Mouse (Mus musculus): ENCODE data around the gene 1600002K03Rik. TPM values are rescaled to one million over a fixed set of nuclear protein-coding genes. Genes with fewer than 3 reads are reported as not detected.

1600002K03Rik gene
- polyA plus RNA-seq, 1 experiment from 2014 or later, result 10.4 TPM

- Histone ChIP-seq H3K27me3 (replicated peaks) (no peaks in the 10 kb centered on the region), H3K9ac (peak overlapping the region; percentile 100), H3K9me3 (no peaks in the 10 kb centered on the region), H3K36me3 (peaks cover 72% of the 10 kb centered on the region), H3K4me3 (peak overlapping the region; percentile 95), H3K27ac (replicated peaks) (peak overlapping the region; percentile 99), H3K4me2 (peak overlapping the region; percentile 93), H3K4me1 (peaks cover 66% of the 10 kb centered on the region)
- peak; percentile 30; the same call in 1 of the 2 replicates for ATAC-seq (ENCODE audit: extremely low read depth, insufficient number of reproducible peaks, low FRiP score, low TSS enrichment)
- 1% methylated on average over 57 of the region's 57 CpGs for WGBS
Observed at GRCm38 (mm10) chr10:80148610-80149290, 24.0 kb upstream of the 1600002K03Rik start.

DNA sequence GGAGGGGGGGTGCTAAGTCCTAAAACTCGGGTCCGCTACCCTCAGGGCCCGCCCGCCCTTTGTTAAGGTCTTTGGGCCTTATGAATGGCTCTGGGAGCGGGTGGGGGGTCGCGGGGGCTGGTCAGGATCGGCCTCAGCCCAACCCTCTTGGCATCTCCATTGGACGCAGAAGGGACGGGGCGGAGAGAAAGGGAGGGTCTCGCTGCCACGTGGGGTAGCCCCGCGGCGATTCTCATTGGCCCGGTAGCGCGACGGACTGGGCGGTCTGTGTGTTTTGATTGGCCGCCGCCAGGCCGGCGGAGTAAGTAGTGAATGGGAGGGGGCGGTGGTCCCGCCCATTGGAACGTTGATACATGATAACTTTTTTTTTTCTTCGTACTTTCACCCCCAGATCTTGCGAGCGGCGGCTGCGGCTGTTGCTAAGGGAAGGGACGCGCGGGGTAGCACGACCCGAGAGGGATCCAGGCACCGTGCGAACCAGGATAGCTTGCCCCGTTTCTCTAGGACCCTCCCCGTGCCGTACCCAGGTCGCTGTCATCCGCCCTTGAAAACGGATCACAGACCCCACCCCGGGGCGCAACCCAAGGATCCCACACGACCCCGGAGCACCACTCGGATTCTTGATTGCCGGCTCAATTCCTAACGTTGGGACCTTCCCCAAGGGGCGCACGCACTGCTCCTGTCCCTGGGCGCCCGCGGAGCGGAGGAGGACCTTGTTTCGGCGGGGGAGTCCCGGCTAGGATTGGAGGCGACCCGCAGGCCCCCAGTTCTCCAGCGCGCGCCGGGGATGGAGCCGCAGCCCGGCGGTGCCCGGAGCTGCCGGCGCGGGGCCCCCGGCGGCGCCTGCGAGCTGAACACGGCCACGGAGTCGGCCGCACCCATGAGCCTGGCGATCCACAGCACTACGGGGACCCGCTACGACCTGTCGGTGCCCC is 23.2 kb upstream of the 1600002K03Rik start:
- Histone ChIP-seq H3K9me3 (no peaks in the 10 kb centered on the region), H3K9ac (peak overlapping the region; percentile 100), H3K4me1 (peaks cover 66% of the 10 kb centered on the region), H3K27me3 (replicated peaks) (no peaks in the 10 kb centered on the region), H3K4me2 (peak overlapping the region; percentile 93), H3K27ac (replicated peaks) (peak overlapping the region; percentile 99), H3K4me3 (peak overlapping the region; percentile 95), H3K36me3 (peaks cover 72% of the 10 kb centered on the region)
- peak; percentile 69 for ATAC-seq (ENCODE audit: extremely low read depth, insufficient number of reproducible peaks, low FRiP score, low TSS enrichment)
- WGBS, result under 1% methylated on average over 88 of the region's 88 CpGs

- no peak for ATAC-seq (ENCODE audit: extremely low read depth, insufficient number of reproducible peaks, low FRiP score, low TSS enrichment)
- Histone ChIP-seq H3K27me3 (replicated peaks) (no peaks in the 10 kb centered on the region), H3K4me2 (peak overlapping the region; percentile 93), H3K36me3 (peaks cover 72% of the 10 kb centered on the region), H3K9ac (peak overlapping the region; percentile 100), H3K4me3 (peak overlapping the region; percentile 95), H3K4me1 (peaks cover 66% of the 10 kb centered on the region), H3K27ac (replicated peaks) (peak overlapping the region; percentile 99), H3K9me3 (no peaks in the 10 kb centered on the region)
- under 1% methylated on average over 61 of the region's 71 CpGs for WGBS
Observed at GRCm38 (mm10) chr10:80150226-80151210, 22.2 kb upstream of the 1600002K03Rik start.

- Histone ChIP-seq H3K4me2 (peak overlapping the region; percentile 93), H3K36me3 (peaks cover 72% of the 10 kb centered on the region), H3K27ac (replicated peaks) (peak overlapping the region; percentile 99), H3K9me3 (no peaks in the 10 kb centered on the region), H3K9ac (peak overlapping the region; percentile 100), H3K4me1 (peaks cover 66% of the 10 kb centered on the region), H3K4me3 (peak overlapping the region; percentile 95), H3K27me3 (replicated peaks) (no peaks in the 10 kb centered on the region)
- no peak for ATAC-seq (ENCODE audit: extremely low read depth, insufficient number of reproducible peaks, low FRiP score, low TSS enrichment)
- 2% methylated on average over 25 of the region's 26 CpGs for WGBS
Observed at GRCm38 (mm10) chr10:80151211-80152034, 21.3 kb upstream of the 1600002K03Rik start.

GRCm38 (mm10) chr10:80152071-80152872 is 20.5 kb upstream of the 1600002K03Rik start:
- Histone ChIP-seq H3K4me1 (peaks cover 66% of the 10 kb centered on the region), H3K27ac (replicated peaks) (peak overlapping the region; percentile 99), H3K9me3 (no peaks in the 10 kb centered on the region), H3K36me3 (peaks cover 74% of the 10 kb centered on the region), H3K4me3 (peak overlapping the region; percentile 95), H3K27me3 (replicated peaks) (no peaks in the 10 kb centered on the region), H3K4me2 (peak overlapping the region; percentile 93), H3K9ac (peak overlapping the region; percentile 100)
- ATAC-seq (ENCODE audit: extremely low read depth, insufficient number of reproducible peaks, low FRiP score, low TSS enrichment), result no peak
- WGBS, result 13% methylated on average over 15 of the region's 15 CpGs

- ATAC-seq (ENCODE audit: extremely low read depth, insufficient number of reproducible peaks, low FRiP score, low TSS enrichment), result no peak
- Histone ChIP-seq H3K9me3 (no peaks in the 10 kb centered on the region), H3K36me3 (peaks cover 80% of the 10 kb centered on the region), H3K9ac (peak overlapping the region; percentile 100), H3K4me3 (peak overlapping the region; percentile 95), H3K27me3 (replicated peaks) (no peaks in the 10 kb centered on the region), H3K27ac (replicated peaks) (peak overlapping the region; percentile 99), H3K4me1 (peaks cover 66% of the 10 kb centered on the region), H3K4me2 (peak overlapping the region; percentile 93)
- WGBS, result 27% methylated on average over 3 of the region's 3 CpGs
Observed at GRCm38 (mm10) chr10:80152873-80153260, 19.9 kb upstream of the 1600002K03Rik start.

DNA sequence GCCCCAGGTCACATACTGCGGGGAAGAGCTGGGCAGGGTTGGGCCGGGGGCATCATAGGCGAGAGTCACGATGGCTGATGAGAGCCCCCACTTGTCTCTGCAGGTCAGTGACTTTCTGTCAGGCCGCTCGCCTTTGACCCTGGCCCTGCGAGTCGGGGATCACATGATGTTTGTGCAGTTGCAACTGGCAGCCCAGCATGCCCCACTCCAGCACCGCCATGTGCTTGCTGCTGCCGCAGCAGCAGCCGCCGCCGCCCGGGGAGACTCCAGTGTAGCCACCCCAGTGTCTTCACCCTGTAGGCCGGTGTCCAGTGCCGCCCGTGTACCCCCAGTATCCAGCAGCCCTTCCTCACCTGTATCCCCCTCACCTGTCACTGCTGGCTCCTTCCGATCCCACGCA is 19.0 kb upstream of the 1600002K03Rik start:
- H3K4me3 ChIP-seq, result peak overlapping the region; percentile 95
- no peaks in the 10 kb centered on the region for H3K9me3 ChIP-seq
- no peak for ATAC-seq (ENCODE audit: extremely low read depth, insufficient number of reproducible peaks, low FRiP score, low TSS enrichment)
- 85% methylated on average over 19 of the region's 19 CpGs for WGBS
- H3K4me2 ChIP-seq, result peak overlapping the region; percentile 93; the same call in 1 of the 2 replicates
- H3K4me1 ChIP-seq, result peaks cover 73% of the 10 kb centered on the region
- peaks cover 80% of the 10 kb centered on the region for H3K36me3 ChIP-seq
- H3K27me3 ChIP-seq (replicated peaks), result no peaks in the 10 kb centered on the region
- peak overlapping the region; percentile 100 for H3K9ac ChIP-seq
- peak overlapping the region; percentile 99 for H3K27ac ChIP-seq (replicated peaks)

DNA sequence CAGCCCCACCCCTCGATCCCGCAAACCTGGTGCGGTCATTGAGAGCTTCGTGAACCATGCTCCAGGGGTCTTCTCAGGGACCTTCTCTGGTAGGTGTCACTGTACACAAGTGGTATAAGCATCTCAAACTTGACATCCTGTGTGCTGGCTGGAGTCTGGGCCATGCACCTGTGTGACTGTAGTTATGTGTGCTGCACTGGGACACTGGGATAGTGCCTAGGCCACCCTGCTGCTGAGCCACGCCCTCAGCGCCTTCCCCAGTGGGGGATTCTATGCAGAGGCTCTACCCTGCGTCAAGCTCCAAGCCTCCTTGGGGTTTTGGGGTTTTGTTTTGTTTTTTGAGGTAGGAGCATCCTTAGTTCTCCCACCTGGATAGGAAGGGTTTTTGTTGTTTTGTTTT is 18.4 kb upstream of the 1600002K03Rik start:
- Histone ChIP-seq H3K27me3 (replicated peaks) (no peaks in the 10 kb centered on the region), H3K36me3 (peaks cover 80% of the 10 kb centered on the region), H3K4me2 (no peak overlapping the region), H3K9me3 (no peaks in the 10 kb centered on the region), H3K4me1 (peaks cover 79% of the 10 kb centered on the region), H3K4me3 (peak overlapping the region; percentile 1; the same call in 1 of the 2 replicates), H3K9ac (peak overlapping the region; percentile 28; the same call in 1 of the 2 replicates), H3K27ac (replicated peaks) (0 out of 2 replicates have a peak overlapping the region, but pooled peaks have one; percentile 98)
- 83% methylated on average over 7 of the region's 7 CpGs for WGBS
- no peak for ATAC-seq (ENCODE audit: extremely low read depth, insufficient number of reproducible peaks, low FRiP score, low TSS enrichment)

DNA sequence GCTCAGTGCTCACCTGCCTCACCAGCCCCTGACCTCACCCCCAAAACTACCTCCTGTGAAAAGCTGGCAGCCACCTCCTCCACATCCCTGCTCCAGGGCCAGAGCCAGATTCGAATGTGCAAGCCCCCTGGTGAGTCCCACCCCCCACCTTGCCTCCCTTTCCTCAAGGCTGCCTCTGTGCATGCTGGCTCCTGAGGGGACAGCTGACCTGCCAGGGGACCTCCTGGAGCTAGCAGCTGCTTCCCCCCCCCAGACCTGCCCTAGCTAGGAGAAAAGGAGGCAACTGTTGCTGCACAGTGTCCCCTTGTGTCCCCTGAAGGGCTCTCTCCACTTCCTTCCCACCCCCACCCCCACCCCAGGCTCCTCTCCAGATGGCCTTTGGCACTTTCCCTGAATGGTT is 17.5 kb upstream of the 1600002K03Rik start:
- H3K4me1 ChIP-seq, result peaks cover 84% of the 10 kb centered on the region
- H3K36me3 ChIP-seq, result peaks cover 75% of the 10 kb centered on the region
- no peaks in the 10 kb centered on the region for H3K9me3 ChIP-seq
- H3K27me3 ChIP-seq (replicated peaks), result no peaks in the 10 kb centered on the region
- WGBS, result 45% methylated on average over 1 of the region's 1 CpGs
- no peak for ATAC-seq (ENCODE audit: extremely low read depth, insufficient number of reproducible peaks, low FRiP score, low TSS enrichment)
- no peak overlapping the region for H3K4me3 ChIP-seq
- peak overlapping the region; percentile 98; the same call in 1 of the 2 replicates for H3K27ac ChIP-seq (replicated peaks)
- H3K4me2 ChIP-seq, result no peak overlapping the region
- H3K9ac ChIP-seq, result peak overlapping the region; percentile 64

All from heart, embryonic 13.5 days (tissue).